Mouse (Mus musculus): ENCODE data around the gene Rapgef4. TPM values are rescaled to one million over a fixed set of nuclear protein-coding genes. Genes with fewer than 3 reads are reported as not detected.

The Rapgef4 gene
- polyA plus RNA-seq, 1 experiment from 2014 or later, result 2.1 TPM

GRCm38 (mm10) chr2:72018736-72019135 lies 37.7 kb downstream of the Rapgef4 start:
- no peak overlapping the region for H3K27ac ChIP-seq
- WGBS, result 82% methylated on average over 1 of the region's 1 CpGs
- no peaks in the 10 kb centered on the region for H3K9me3 ChIP-seq
- H3K4me2 ChIP-seq (replicated peaks), result no peak overlapping the region
- no peaks in the 10 kb centered on the region for H3K27me3 ChIP-seq (replicated peaks)
- H3K9ac ChIP-seq, result no peak overlapping the region
- no peaks in the 10 kb centered on the region for H3K36me3 ChIP-seq
- H3K4me1 ChIP-seq (replicated peaks), result no peaks in the 10 kb centered on the region
- ATAC-seq, result no peak
- H3K4me3 ChIP-seq (replicated peaks), result no peak overlapping the region

- Histone ChIP-seq H3K4me3 (replicated peaks) (no peak overlapping the region), H3K4me2 (replicated peaks) (no peak overlapping the region), H3K9me3 (no peaks in the 10 kb centered on the region), H3K4me1 (replicated peaks) (no peaks in the 10 kb centered on the region), H3K36me3 (no peaks in the 10 kb centered on the region), H3K27ac (no peak overlapping the region), H3K9ac (no peak overlapping the region), H3K27me3 (replicated peaks) (no peaks in the 10 kb centered on the region)
- ATAC-seq, result no peak
- 92% methylated on average over 15 of the region's 15 CpGs for WGBS
Measured at GRCm38 (mm10) chr2:72020755-72021154, 39.7 kb downstream of the Rapgef4 start.

GRCm38 (mm10) chr2:72021440-72021839 lies 40.4 kb downstream of the Rapgef4 start:
- Histone ChIP-seq H3K4me2 (replicated peaks) (no peak overlapping the region), H3K9ac (no peak overlapping the region), H3K4me3 (replicated peaks) (no peak overlapping the region), H3K27me3 (replicated peaks) (no peaks in the 10 kb centered on the region), H3K4me1 (replicated peaks) (no peaks in the 10 kb centered on the region), H3K9me3 (no peaks in the 10 kb centered on the region), H3K36me3 (no peaks in the 10 kb centered on the region), H3K27ac (no peak overlapping the region)
- ATAC-seq, result no peak
- WGBS, result 92% methylated on average over 5 of the region's 5 CpGs

GRCm38 (mm10) chr2:72021845-72022244 lies 40.8 kb downstream of the Rapgef4 start:
- H3K9me3 ChIP-seq, result no peaks in the 10 kb centered on the region
- no peaks in the 10 kb centered on the region for H3K36me3 ChIP-seq
- no peaks in the 10 kb centered on the region for H3K27me3 ChIP-seq (replicated peaks)
- ATAC-seq, result no peak
- H3K4me3 ChIP-seq (replicated peaks), result no peak overlapping the region
- 76% methylated on average over 3 of the region's 3 CpGs for WGBS
- H3K4me1 ChIP-seq (replicated peaks), result no peaks in the 10 kb centered on the region
- H3K27ac ChIP-seq, result no peak overlapping the region
- no peak overlapping the region for H3K4me2 ChIP-seq (replicated peaks)
- no peak overlapping the region for H3K9ac ChIP-seq

GRCm38 (mm10) chr2:72023791-72024190 lies 42.8 kb downstream of the Rapgef4 start:
- no peak for ATAC-seq

GRCm38 (mm10) chr2:72025660-72026059 lies 44.6 kb downstream of the Rapgef4 start:
- H3K4me2 ChIP-seq (replicated peaks), result no peak overlapping the region
- H3K36me3 ChIP-seq, result no peaks in the 10 kb centered on the region
- no peaks in the 10 kb centered on the region for H3K27me3 ChIP-seq (replicated peaks)
- H3K9ac ChIP-seq, result no peak overlapping the region
- H3K4me3 ChIP-seq (replicated peaks), result no peak overlapping the region
- no peaks in the 10 kb centered on the region for H3K4me1 ChIP-seq (replicated peaks)
- no peaks in the 10 kb centered on the region for H3K9me3 ChIP-seq
- WGBS, result 84% methylated on average over 5 of the region's 5 CpGs
- no peak overlapping the region for H3K27ac ChIP-seq
- no peak for ATAC-seq

More at GRCm38 (mm10) chr2:72023791-72024190, 42.8 kb downstream of the Rapgef4 start:
- Histone ChIP-seq H3K27me3 (replicated peaks) (no peaks in the 10 kb centered on the region), H3K4me3 (replicated peaks) (no peak overlapping the region), H3K36me3 (no peaks in the 10 kb centered on the region), H3K27ac (no peak overlapping the region), H3K4me1 (replicated peaks) (no peaks in the 10 kb centered on the region), H3K9ac (no peak overlapping the region), H3K9me3 (no peaks in the 10 kb centered on the region), H3K4me2 (replicated peaks) (no peak overlapping the region)
- 78% methylated on average over 5 of the region's 5 CpGs for WGBS

GRCm38 (mm10) chr2:72026506-72026905 lies 45.5 kb downstream of the Rapgef4 start:
- no peaks in the 10 kb centered on the region for H3K9me3 ChIP-seq
- 82% methylated on average over 1 of the region's 1 CpGs for WGBS
- no peak overlapping the region for H3K4me2 ChIP-seq (replicated peaks)
- H3K27me3 ChIP-seq (replicated peaks), result no peaks in the 10 kb centered on the region
- no peak for ATAC-seq
- no peak overlapping the region for H3K9ac ChIP-seq
- H3K4me1 ChIP-seq (replicated peaks), result 0 out of 2 replicates have a peak, but pooled peaks cover under 1% of the 10 kb centered on the region
- H3K36me3 ChIP-seq, result no peaks in the 10 kb centered on the region
- H3K27ac ChIP-seq, result no peak overlapping the region
- no peak overlapping the region for H3K4me3 ChIP-seq (replicated peaks)

GRCm38 (mm10) chr2:72029081-72029480 lies 48.0 kb downstream of the Rapgef4 start:
- ATAC-seq, result no peak
- Histone ChIP-seq H3K9me3 (no peaks in the 10 kb centered on the region), H3K9ac (no peak overlapping the region), H3K4me3 (replicated peaks) (no peak overlapping the region), H3K4me2 (replicated peaks) (no peak overlapping the region), H3K4me1 (replicated peaks) (0 out of 2 replicates have a peak, but pooled peaks cover 5% of the 10 kb centered on the region), H3K36me3 (no peaks in the 10 kb centered on the region), H3K27me3 (replicated peaks) (no peaks in the 10 kb centered on the region), H3K27ac (no peak overlapping the region)
- 88% methylated on average over 1 of the region's 1 CpGs for WGBS

- Histone ChIP-seq H3K4me2 (replicated peaks) (no peak overlapping the region), H3K27ac (no peak overlapping the region), H3K9me3 (no peaks in the 10 kb centered on the region), H3K9ac (no peak overlapping the region), H3K27me3 (replicated peaks) (no peaks in the 10 kb centered on the region), H3K36me3 (no peaks in the 10 kb centered on the region), H3K4me3 (replicated peaks) (no peak overlapping the region), H3K4me1 (replicated peaks) (0 out of 2 replicates have a peak, but pooled peaks cover 5% of the 10 kb centered on the region)
- no peak for ATAC-seq
- WGBS, result 90% methylated on average over 5 of the region's 5 CpGs
Measured at GRCm38 (mm10) chr2:72029586-72030144, 48.6 kb downstream of the Rapgef4 start.

- Histone ChIP-seq H3K27ac (no peak overlapping the region), H3K27me3 (replicated peaks) (no peaks in the 10 kb centered on the region), H3K4me1 (replicated peaks) (0 out of 2 replicates have a peak, but pooled peaks cover 5% of the 10 kb centered on the region), H3K9ac (no peak overlapping the region), H3K4me3 (replicated peaks) (no peak overlapping the region), H3K36me3 (no peaks in the 10 kb centered on the region), H3K9me3 (no peaks in the 10 kb centered on the region), H3K4me2 (replicated peaks) (no peak overlapping the region)
- WGBS, result 77% methylated on average over 5 of the region's 5 CpGs
- no peak for ATAC-seq
Measured at GRCm38 (mm10) chr2:72031717-72032116, 50.7 kb downstream of the Rapgef4 start.

- WGBS, result 62% methylated on average over 8 of the region's 8 CpGs
- H3K4me3 ChIP-seq (replicated peaks), result no peak overlapping the region
Measured at GRCm38 (mm10) chr2:72035616-72036015, 54.6 kb downstream of the Rapgef4 start.

GRCm38 (mm10) chr2:72037357-72037756 lies 56.3 kb downstream of the Rapgef4 start:
- Histone ChIP-seq H3K27ac (no peak overlapping the region), H3K4me1 (replicated peaks) (0 out of 2 replicates have a peak, but pooled peaks cover 3% of the 10 kb centered on the region), H3K9ac (no peak overlapping the region), H3K4me2 (replicated peaks) (no peak overlapping the region), H3K9me3 (no peaks in the 10 kb centered on the region), H3K4me3 (replicated peaks) (no peak overlapping the region), H3K27me3 (replicated peaks) (no peaks in the 10 kb centered on the region), H3K36me3 (no peaks in the 10 kb centered on the region)
- 82% methylated on average over 5 of the region's 5 CpGs for WGBS
- no peak for ATAC-seq

More at GRCm38 (mm10) chr2:72035616-72036015, 54.6 kb downstream of the Rapgef4 start:
- Histone ChIP-seq H3K27me3 (replicated peaks) (no peaks in the 10 kb centered on the region), H3K9me3 (no peaks in the 10 kb centered on the region), H3K9ac (no peak overlapping the region), H3K4me2 (replicated peaks) (no peak overlapping the region), H3K27ac (no peak overlapping the region), H3K36me3 (no peaks in the 10 kb centered on the region), H3K4me1 (replicated peaks) (0 out of 2 replicates have a peak, but pooled peaks cover 8% of the 10 kb centered on the region)
- ATAC-seq, result no peak

- Histone ChIP-seq H3K27ac (no peak overlapping the region), H3K4me1 (replicated peaks) (0 out of 2 replicates have a peak, but pooled peaks cover 3% of the 10 kb centered on the region), H3K27me3 (replicated peaks) (no peaks in the 10 kb centered on the region), H3K9ac (no peak overlapping the region), H3K4me2 (replicated peaks) (no peak overlapping the region), H3K4me3 (replicated peaks) (no peak overlapping the region), H3K36me3 (no peaks in the 10 kb centered on the region), H3K9me3 (no peaks in the 10 kb centered on the region)
- 14% methylated on average over 1 of the region's 1 CpGs for WGBS
- peak; percentile 56; the same call in 1 of the 2 replicates for ATAC-seq
Measured at GRCm38 (mm10) chr2:72038235-72038634, 57.2 kb downstream of the Rapgef4 start.
